Mouse (Mus musculus): ENCODE measurements around the gene Fosb.

Fosb gene

GRCm38 (mm10) chr7:19306819-19307738, 2.8 kb downstream of the Fosb start:
- DNase-seq (ENCODE audit: low spot score), result no peak

- no peak for DNase-seq (ENCODE audit: low spot score)
These were observed 3.8 kb downstream of the Fosb start for GRCm38 (mm10) chr7:19305796-19306765.

DNA sequence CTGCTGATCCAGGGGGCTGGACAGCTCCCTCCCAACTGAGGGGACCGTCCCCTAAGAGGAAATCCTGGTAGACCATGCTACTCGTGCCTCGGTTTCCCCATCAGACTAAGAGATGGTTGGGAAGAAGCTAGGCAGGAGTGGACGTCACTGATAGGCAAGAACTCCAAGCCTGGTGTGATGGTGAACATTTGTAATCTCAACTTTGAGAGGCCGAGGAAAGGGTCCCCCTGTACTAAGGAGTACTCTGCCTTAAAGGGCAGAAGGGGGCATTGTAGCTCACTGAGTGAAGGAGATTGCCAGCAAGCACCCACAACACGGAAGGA, 4.5 kb downstream of the Fosb start:
- DNase-seq (ENCODE audit: low spot score), result no peak

DNA sequence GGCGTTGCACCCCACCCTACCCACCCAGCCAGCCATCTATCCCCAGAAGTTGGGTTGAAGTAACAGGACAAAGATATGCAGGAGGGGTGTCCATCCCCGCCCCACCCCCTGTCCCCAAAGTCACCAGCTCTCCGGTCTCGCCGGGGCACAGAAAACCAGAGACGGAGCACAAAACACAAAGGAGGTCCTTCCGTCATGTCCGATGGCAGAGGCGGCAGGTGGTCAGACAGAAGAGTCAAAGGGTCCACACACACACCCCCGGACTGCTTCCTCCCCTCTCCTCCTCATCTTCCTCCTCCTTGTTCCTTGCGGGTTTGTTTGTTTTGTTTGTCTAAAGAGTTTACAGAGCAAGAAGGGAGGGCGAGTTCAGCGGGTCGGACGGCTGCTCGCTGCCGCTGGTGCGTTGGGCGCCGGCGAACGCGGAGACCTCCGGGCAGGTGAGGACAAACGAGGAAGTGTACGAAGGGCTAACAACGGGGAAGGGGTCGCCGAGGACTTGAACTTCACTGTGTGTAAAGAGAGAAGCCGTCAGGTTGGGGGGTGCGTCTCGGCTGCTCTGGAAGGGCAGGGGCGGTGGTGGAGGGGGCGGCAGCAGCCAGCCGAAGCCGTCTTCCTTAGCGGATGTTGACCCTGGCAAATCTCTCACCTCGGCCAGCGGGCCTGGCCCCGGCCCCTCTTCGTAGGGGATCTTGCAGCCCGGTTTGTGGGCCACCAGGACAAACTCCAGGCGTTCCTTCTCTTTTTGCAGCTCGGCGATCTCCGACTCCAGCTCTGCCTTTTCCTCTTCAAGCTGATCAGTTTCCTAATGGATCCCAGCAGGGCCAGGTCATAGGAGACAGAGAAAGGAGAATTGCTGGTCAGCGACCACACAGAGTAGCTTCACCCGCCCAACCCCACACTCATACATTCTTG, 5.1 kb downstream of the Fosb start:
- DNase-seq (ENCODE audit: low spot score), result no peak

DNA sequence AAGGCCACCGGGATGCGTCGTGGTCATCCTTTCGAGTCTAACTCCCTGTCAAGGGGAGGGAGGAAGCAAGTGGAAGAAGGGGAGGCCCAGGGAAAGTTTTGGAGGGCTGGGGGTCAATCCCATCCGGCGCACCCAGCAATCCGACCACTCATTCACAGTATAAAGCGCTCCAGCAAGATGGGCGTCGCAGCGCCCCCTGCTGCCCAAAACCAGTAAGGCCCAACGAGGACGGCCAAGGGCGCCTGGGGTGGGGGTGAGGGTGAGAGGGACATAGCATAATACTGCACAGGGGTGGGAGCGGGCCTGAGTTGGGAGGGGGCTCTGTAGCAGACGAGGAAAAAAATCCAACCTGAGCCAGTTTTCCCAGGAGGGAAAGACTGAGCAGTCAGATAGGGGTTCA, 6.1 kb downstream of the Fosb start:
- DNase-seq (ENCODE audit: low spot score), result peak; percentile 78

- no peak for DNase-seq (ENCODE audit: low spot score)
These were observed 6.9 kb downstream of the Fosb start for GRCm38 (mm10) chr7:19303046-19303305.

GRCm38 (mm10) chr7:19302264-19303045, 7.4 kb downstream of the Fosb start:
- no peak for DNase-seq (ENCODE audit: low spot score)

DNA sequence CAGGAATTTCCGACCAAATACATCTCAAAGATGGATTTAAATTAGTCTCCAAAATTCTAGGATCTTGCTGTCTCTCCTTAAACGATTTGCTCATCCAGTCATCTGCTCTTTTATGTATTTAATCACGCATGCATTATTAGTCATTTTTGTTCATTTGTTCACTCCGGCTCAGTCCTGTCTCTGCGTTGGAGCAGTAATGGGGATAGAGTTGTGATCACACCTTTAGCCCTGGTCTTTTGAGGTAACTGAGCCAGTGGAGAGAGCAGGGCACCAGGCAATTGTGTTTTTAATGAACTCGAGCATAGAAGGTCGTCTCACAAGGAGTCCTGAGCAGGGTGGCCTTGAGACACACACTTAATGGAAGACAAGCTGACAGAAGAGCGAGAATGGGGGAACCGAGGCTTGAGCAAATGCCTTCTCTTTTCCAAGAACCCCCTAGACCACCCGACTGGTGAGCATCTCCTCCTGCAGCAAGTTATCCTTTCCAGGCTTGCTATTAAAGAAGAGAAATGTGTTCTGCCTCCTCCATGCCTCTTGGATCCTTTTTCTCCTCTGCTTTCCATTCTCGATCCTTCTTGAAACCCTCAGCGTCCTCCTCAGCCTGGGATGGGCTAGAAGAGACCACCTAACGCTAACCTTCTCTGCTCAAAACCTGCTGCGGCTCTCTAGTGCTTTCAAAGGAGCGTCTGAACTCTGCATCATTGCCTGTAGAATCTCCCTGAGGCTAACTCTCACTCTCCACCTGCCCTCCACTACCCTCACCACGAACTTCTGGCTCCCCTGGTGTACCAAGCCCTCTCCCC, 8.2 kb downstream of the Fosb start:
- DNase-seq (ENCODE audit: low spot score), result no peak

GRCm38 (mm10) chr7:19300501-19301421, 9.1 kb downstream of the Fosb start:
- DNase-seq (ENCODE audit: low spot score), result peak; percentile 80

DNA sequence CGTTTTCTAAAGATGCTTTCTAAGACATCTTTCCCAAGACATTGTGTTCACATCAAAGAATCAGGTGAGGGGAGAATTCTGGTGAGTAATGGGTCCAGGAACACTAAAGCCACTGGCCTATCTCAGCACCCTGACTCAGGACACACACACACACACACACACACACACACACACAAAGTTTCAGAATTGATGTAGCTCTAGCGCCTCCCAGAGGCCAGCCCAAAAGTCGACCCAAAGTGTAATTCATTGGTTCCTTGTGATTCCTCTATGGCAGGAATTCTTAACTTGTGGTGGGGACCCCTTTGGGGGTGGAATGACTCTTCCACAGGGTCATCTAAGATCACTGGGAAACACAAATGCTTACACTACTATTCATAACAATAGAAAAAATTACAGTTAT, 10.7 kb downstream of the Fosb start:
- peak; percentile 53 for DNase-seq (ENCODE audit: low spot score)

- DNase-seq (ENCODE audit: low spot score), result no peak
These were observed 12.1 kb downstream of the Fosb start for GRCm38 (mm10) chr7:19297794-19298193.

- no peak for DNase-seq (ENCODE audit: low spot score)
These were observed 12.8 kb downstream of the Fosb start for GRCm38 (mm10) chr7:19297034-19297433.

DNA sequence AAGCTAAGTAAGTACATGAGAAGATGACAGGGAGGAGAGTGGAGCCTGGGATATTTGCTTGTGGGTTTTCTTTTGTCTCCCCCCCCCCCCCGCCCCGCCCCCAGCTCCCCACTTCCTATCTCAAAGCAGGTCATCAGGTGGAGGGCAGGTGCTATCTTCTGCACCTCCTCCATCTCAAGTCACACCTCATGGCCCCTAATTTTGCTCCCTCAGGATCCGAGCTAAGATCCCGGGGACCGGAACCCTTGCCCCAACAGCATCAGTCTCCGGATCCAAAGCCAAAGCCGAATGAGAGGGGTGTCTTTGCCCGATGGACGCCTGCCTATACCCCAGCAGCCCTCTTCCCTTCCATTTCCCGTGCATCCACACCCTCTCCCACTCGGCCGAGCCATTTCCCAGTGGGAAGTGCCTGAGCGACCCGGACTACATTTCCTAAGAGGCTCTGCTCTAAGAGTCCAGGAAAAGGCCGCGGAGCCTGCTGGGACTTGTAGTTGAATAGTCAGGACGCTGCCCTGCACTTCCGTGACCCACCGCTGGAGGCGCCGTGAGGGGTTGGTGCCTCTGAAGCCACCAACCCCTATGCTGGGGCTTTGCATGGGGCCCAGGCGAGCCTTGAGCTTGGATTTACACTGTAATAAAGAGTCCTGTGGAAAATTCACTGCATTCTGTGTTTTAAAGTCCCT, 14.2 kb downstream of the Fosb start:
- peak; percentile 98 for DNase-seq (ENCODE audit: low spot score)

- no peak for DNase-seq (ENCODE audit: low spot score)
These were observed 18.8 kb downstream of the Fosb start for GRCm38 (mm10) chr7:19290969-19291596.

DNA sequence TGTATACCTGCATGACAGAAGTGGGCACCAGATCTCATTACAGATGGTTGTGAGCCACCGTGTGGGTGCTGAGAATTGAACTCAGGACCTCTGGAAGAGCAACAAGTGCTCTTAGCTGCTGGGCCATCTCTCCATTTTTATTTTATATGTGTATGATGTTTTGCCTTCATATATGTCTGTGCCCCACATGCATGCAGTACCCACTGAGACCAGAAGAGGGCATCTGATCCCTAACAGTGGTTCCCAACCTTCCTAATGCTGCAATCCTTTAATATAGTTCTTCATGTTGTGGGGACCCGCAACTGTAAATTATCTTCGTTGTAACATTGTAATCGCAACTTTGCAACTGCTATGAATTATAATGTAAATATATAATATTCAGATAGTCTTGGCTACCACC, 25.1 kb downstream of the Fosb start:
- peak; percentile 69 for DNase-seq (ENCODE audit: low spot score)

DNA sequence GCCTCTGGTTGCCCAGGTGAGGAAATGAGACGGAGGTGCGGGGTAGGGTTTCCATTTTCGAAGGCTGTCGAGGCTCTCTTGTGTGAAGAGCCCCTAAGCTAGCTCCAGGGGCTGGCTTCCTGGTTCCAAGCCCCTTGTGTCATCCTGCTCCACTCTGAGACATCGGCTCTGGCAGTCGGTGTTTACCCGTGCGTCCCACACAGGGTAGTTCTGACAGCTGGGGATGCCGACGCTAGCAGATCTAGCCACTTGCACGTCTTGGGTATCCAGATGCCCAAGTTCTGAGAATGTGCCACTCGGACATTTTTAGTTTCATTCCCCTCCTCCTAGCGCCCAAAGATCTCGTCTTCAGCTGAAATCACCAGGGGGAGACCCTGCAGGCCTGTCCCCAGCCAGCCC, 26.4 kb downstream of the Fosb start:
- no peak for DNase-seq (ENCODE audit: low spot score)

- DNase-seq (ENCODE audit: low spot score), result peak; percentile 73
These were observed 27.0 kb downstream of the Fosb start for GRCm38 (mm10) chr7:19282791-19283405.

- DNase-seq (ENCODE audit: low spot score), result peak; percentile 74
These were observed 27.5 kb downstream of the Fosb start, which contains the start of gene Rtn2 for GRCm38 (mm10) chr7:19282385-19282784. Gene Rtn2 (plus strand): TSS chr7:19282624.

Measured in urinary bladder, postnatal 14 days (tissue).